Mouse (Mus musculus): Measurements from ENCODE around the gene Meaf6.
A peak's percentile ranks its signal among the peaks of the same experiment; 100 is the strongest.

Gene Meaf6

DNA sequence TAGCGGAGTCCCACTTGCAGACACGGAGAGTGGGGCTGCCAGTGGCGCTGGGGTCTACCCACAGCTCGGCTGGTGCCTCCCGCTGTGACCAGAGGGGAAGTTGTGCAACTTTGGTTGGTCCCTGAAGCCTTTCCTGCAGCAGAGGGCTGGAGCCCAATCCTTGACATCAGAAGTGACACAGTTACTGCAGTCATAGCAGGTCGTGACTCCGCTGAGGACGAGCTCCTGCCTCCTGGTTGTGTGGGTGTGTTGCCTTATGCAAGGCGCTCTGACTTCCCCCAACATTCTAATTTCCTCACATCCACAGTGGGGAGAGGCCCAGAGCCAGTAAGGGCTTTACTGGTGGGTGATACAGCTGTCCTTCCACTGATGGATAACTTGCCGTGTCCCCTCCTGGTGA, 60.3 kb downstream of the Meaf6 start:
- no peak for DNase-seq

DNA sequence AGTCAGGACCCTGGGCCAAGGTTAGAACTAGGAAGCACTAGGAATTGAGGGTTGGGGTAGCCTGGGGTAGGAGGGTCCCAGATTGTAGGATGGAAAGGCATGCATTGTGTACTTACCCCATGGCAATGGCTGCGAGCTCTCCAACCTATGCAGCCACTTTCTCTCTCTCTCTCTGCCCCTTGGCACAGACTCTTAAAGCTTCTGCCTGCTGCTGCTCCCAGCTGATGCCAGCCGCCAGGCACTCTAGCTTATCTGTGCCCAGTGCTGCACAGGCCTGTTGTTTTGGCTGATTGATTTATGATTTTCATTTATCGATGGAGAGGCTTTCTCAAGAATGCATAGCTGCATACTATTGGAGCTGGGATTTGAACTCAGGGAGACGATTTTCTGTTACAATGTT, 63.0 kb downstream of the Meaf6 start:
- DNase-seq, result no peak

DNA sequence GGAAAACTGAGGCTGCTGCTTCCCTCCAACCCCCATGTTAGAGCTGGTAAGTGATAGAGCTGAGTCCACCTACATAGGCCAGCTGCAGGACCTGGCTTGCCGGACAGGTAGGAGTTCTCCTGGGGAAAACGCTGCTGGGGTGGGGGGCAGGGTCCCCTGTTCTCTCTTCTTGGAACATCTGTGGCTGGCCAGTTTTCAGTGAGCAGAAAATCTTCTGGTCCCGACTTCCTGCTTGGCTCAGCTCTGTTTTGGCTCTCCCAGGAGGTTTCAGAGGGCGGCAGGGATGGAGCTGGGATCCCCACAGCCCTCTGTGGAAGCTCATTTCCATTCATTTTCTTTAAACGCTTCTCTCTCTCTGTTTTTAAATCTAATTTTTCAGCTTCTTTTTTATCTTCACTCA, 64.5 kb downstream of the Meaf6 start:
- no peak for DNase-seq

GRCm38 (mm10) chr4:125152469-125152868, 67.5 kb downstream of the Meaf6 start:
- DNase-seq, result no peak

DNA sequence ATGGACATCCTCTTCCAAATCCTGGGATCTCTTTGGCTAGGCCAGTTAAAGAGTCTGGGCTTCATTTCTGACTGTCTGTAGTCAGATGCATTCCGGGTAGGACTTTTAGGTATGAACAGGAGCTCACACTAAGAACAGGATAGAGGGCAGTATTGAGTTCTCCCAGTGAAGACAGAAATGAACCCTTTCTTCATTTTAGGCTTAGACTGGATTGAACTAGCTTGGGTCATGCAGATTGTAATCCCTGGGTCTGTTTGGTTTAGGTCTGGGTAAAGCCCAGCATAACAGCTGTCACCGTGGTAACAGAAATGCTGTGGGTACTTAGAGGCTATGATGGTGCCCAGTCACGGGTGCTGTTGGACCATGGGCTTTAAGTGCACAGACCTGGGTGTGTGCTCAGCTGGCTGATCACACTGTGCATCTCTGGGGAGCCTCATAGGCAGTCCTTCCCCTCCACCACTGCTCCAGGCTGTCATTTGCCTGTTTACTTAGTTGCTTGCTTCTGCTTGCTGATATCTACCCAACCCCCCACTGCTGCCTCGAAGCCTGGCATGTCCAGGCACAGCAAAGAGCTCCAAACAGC, 68.8 kb downstream of the Meaf6 start:
- no peak for DNase-seq

DNA sequence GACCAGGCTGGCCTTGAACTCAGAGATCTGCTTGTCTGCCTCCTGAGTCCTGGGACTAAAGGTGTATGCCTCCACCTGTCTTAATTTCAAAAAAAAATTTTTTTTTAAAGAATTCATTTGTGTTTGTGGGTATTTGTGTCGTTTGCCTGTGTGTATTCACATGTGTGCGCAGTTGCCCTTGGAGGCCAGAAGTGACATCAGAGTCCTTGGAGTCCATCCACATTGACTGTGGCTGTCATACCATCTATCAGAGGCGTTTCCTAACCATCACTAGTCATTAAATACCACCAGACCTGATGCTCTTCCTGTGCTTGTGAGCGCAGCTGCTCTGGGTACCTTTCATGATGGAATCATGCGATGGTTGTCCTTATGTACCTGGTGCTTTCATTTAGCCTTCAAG, 70.7 kb downstream of the Meaf6 start:
- no peak for DNase-seq

GRCm38 (mm10) chr4:125157322-125157721, 72.4 kb downstream of the Meaf6 start:
- DNase-seq, result no peak

DNA sequence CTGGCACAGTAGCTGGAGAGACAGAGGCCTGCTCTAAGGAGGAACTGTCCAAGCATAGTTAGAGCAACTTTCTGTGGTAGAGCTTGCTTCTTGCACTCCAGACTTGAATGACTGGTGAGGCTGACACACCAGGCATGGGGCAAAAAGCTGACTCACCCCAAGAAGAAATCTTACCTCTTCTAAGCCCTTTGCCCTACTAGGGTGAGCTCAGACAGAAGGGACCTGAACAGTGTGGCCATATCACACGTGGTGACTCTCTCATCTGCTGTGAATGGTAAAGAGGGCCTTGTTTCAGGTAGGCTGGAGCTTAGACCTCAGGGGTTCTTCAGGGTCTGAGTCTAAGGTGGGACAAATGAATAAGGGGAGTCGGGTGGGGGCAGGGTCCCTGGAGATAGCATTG, 73.1 kb downstream of the Meaf6 start:
- no peak for DNase-seq

- DNase-seq, result peak; percentile 21
These were observed 73.8 kb downstream of the Meaf6 start for GRCm38 (mm10) chr4:125158581-125159317.

DNA sequence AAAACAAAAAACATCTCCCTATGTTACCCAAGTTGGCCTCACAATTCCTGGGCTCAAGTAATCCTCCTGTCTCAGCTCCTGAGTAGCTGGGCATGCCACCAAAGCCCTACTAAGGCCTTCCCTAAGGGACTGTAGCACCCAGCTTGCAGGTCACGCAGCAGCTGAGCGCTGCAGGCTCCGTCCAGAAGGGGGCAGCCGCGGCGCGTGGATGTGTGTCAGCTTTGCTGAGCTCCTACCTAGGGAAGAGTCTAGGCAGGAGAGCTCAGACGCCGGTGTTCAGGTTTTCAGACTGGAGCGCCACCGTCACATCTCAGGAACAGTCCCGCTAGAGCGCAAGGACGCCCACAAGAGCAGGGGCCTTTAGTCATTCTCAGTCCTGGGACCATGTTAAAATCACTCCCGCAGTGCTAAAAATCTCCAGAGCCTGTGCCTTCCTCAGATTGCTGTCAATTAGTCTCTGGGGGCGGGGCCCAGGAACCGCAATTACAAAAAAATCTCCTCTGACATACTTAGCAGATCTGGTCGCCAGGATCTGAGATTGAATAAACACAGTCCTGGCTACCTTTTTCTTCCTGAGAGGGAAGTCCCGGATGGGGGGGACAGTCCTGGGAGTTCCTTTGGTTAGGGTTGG, 75.5 kb downstream of the Meaf6 start:
- peak; percentile 95 for DNase-seq

DNA sequence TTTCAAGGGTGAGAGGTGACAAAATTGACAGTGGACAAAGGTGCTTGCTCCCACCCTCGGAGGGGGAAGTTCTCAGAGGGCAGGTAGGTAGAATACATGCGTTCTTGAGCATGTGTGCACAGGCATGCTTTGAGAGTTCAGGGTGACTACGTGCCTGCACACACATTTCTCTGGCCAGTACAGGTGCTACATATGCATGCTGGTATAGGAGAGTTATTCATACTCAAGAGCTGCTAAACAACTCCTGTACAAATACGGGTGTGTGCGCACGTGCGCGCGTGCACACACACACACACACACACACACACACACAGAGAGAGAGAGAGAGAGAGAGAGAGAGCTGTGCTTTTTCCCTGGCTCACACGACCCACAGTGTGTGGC, 76.0 kb downstream of the Meaf6 start:
- DNase-seq, result no peak

- DNase-seq, result no peak
These were observed 76.5 kb downstream of the Meaf6 start for GRCm38 (mm10) chr4:125161392-125161791.

GRCm38 (mm10) chr4:125162701-125163100, 77.8 kb downstream of the Meaf6 start:
- no peak for DNase-seq
